Mouse (Mus musculus): ENCODE data around the gene Tor4a. TPM values are rescaled to one million over a fixed set of nuclear protein-coding genes. Genes with fewer than 3 reads are reported as not detected.

Gene Tor4a
- total RNA-seq, 1 experiment = 11.1 TPM

- in situ Hi-C loops (cut with MboI; ENCODE audit: low sequenced_read_pairs in 2 of 2, unreplicated experiment in 2 of 2) = no loop called here
- DNase-seq (ENCODE audit: low read depth, low spot score) = no peak
Observed at GRCm38 (mm10) chr2:25238106-25238505, 41.4 kb upstream of the Tor4a start.

GRCm38 (mm10) chr2:25237522-25237921 lies 40.8 kb upstream of the Tor4a start:
- H3K4me3 ChIP-seq (ENCODE audit: insufficient read depth in 1 of 2, low read depth in 1 of 2, low read length in 2 of 2, poor library complexity in 1 of 2, severe bottlenecking in 1 of 2) = no peak overlapping the region
- H3K36me3 ChIP-seq (ENCODE audit: control insufficient read depth, insufficient read depth, low read length, poor library complexity, severe bottlenecking) = no peaks in the 10 kb centered on the region
- peaks cover 11 to 36% of the 10 kb centered on the region in 2 experiments for H3K4me1 ChIP-seq (ENCODE audit: control insufficient read depth in 2 of 2, insufficient read depth in 2 of 2, low read length in 2 of 2, poor library complexity in 1 of 2)
- no peaks in the 10 kb centered on the region for H3K9me3 ChIP-seq (ENCODE audit: control insufficient read depth, insufficient read depth, low read depth, low read length)
- TF ChIP-seq ZC3H11A (IDR thresholded peaks at IDR 0.05; ENCODE audit: borderline replicate concordance, low read depth, low read length) (no peak), CHD2 (IDR thresholded peaks at IDR 0.05; ENCODE audit: low read depth, low read length) (no peak), HCFC1 (IDR thresholded peaks at IDR 0.05; ENCODE audit: borderline replicate concordance, insufficient read depth, low read length) (no peak), MAFK (IDR thresholded peaks at IDR 0.05; ENCODE audit: insufficient read depth, low read depth, low read length) (no peak), ZNF384 (IDR thresholded peaks at IDR 0.05; ENCODE audit: low read depth, low read length) (no peak)
- DNase-seq (ENCODE audit: low read depth, low spot score) = no peak
- H3K9ac ChIP-seq (ENCODE audit: insufficient read depth, low read depth, low read length, poor library complexity, severe bottlenecking) = no peak overlapping the region
- in situ Hi-C loops (cut with MboI; ENCODE audit: low sequenced_read_pairs in 2 of 2, unreplicated experiment in 2 of 2) = no loop called here
- H3K27ac ChIP-seq (ENCODE audit: insufficient read depth, low read depth, low read length, poor library complexity, severe bottlenecking) = no peak overlapping the region

More at GRCm38 (mm10) chr2:25238106-25238505, 41.4 kb upstream of the Tor4a start:
- no peak for TF ChIP-seq ZC3H11A (IDR thresholded peaks at IDR 0.05; ENCODE audit: borderline replicate concordance, low read depth, low read length)
- no peak for TF ChIP-seq HCFC1 (IDR thresholded peaks at IDR 0.05; ENCODE audit: borderline replicate concordance, insufficient read depth, low read length)
- TF ChIP-seq MAFK (IDR thresholded peaks at IDR 0.05; ENCODE audit: insufficient read depth, low read depth, low read length) = no peak
- TF ChIP-seq ZNF384 (IDR thresholded peaks at IDR 0.05; ENCODE audit: low read depth, low read length) = no peak
- no peak for TF ChIP-seq CHD2 (IDR thresholded peaks at IDR 0.05; ENCODE audit: low read depth, low read length)
- Histone ChIP-seq H3K4me1 (ENCODE audit: control insufficient read depth in 2 of 2, insufficient read depth in 2 of 2, low read length in 2 of 2, poor library complexity in 1 of 2) (peaks cover 11 to 40% of the 10 kb centered on the region in 2 experiments), H3K9ac (ENCODE audit: insufficient read depth, low read depth, low read length, poor library complexity, severe bottlenecking) (no peak overlapping the region), H3K36me3 (ENCODE audit: control insufficient read depth, insufficient read depth, low read length, poor library complexity, severe bottlenecking) (no peaks in the 10 kb centered on the region), H3K9me3 (ENCODE audit: control insufficient read depth, insufficient read depth, low read depth, low read length) (no peaks in the 10 kb centered on the region), H3K4me3 (ENCODE audit: insufficient read depth in 1 of 2, low read depth in 1 of 2, low read length in 2 of 2, poor library complexity in 1 of 2, severe bottlenecking in 1 of 2) (no peak overlapping the region), H3K27ac (ENCODE audit: insufficient read depth, low read depth, low read length, poor library complexity, severe bottlenecking) (no peak overlapping the region)

GRCm38 (mm10) chr2:25236614-25237013 lies 39.9 kb upstream of the Tor4a start, which contains the start of gene Rnf224:
TSS of gene Rnf224 (minus strand) at chr2:25236787.
- Histone ChIP-seq H3K4me3 (ENCODE audit: insufficient read depth in 1 of 2, low read depth in 1 of 2, low read length in 2 of 2, poor library complexity in 1 of 2, severe bottlenecking in 1 of 2) (no peak within 1 kb of the TSS), H3K9ac (ENCODE audit: insufficient read depth, low read depth, low read length, poor library complexity, severe bottlenecking) (no peak within 1 kb of the TSS), H3K36me3 (ENCODE audit: control insufficient read depth, insufficient read depth, low read length, poor library complexity, severe bottlenecking) (no peaks in the 10 kb centered on the region), H3K9me3 (ENCODE audit: control insufficient read depth, insufficient read depth, low read depth, low read length) (no peaks in the 10 kb centered on the region), H3K27ac (ENCODE audit: insufficient read depth, low read depth, low read length, poor library complexity, severe bottlenecking) (no peak within 1 kb of the TSS), H3K4me1 (ENCODE audit: control insufficient read depth in 2 of 2, insufficient read depth in 2 of 2, low read length in 2 of 2, poor library complexity in 1 of 2) (peaks cover 11 to 39% of the 10 kb centered on the region in 2 experiments)
- TF ChIP-seq HCFC1 (IDR thresholded peaks at IDR 0.05; ENCODE audit: borderline replicate concordance, insufficient read depth, low read length) = no peak
- in situ Hi-C loops (cut with MboI; ENCODE audit: low sequenced_read_pairs in 2 of 2, unreplicated experiment in 2 of 2) = no loop called here
- no peak for DNase-seq (ENCODE audit: low read depth, low spot score)

DNA sequence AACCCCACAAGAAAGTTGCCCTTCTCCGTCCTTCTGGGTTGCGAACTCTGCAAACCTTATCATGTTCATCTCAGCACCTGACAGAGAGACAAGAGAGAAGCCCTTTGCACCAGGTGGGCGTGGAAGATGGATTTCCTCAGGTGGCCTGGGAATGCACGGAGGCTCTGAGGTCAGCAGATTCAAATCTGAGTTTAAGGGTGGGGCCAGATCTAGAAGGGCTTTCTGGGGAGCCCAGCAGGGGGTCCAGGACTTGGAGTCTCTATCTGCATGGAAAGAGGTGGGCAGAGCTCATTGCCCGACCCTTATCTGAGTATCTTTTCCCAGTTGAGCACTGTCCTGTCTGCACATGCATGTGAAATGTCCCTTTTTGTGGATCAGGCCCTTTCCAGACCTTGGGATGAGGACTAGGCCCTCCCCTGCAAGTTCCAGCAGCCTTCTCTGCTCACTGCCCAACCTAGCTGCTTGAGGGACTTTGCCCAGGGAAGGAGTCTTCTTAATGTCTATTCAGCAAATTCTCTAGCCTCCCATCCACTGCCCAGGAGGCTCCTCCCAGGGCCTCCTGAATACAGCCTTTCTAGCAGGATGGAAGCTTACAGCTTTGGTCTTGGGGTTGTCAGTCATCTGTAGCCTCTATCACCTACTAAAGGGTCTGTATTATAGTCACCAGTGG lies 38.0 kb upstream of the Tor4a start:
- H3K4me3 ChIP-seq (ENCODE audit: insufficient read depth in 1 of 2, low read depth in 1 of 2, low read length in 2 of 2, poor library complexity in 1 of 2, severe bottlenecking in 1 of 2) = no peak overlapping the region
- peaks cover 6 to 39% of the 10 kb centered on the region in 2 experiments for H3K4me1 ChIP-seq (ENCODE audit: control insufficient read depth in 2 of 2, insufficient read depth in 2 of 2, low read length in 2 of 2, poor library complexity in 1 of 2)
- no peaks in the 10 kb centered on the region for H3K9me3 ChIP-seq (ENCODE audit: control insufficient read depth, insufficient read depth, low read depth, low read length)
- no peaks in the 10 kb centered on the region for H3K36me3 ChIP-seq (ENCODE audit: control insufficient read depth, insufficient read depth, low read length, poor library complexity, severe bottlenecking)
- TF ChIP-seq ZC3H11A (IDR thresholded peaks at IDR 0.05; ENCODE audit: borderline replicate concordance, low read depth, low read length) = no peak
- no peak for TF ChIP-seq HCFC1 (IDR thresholded peaks at IDR 0.05; ENCODE audit: borderline replicate concordance, insufficient read depth, low read length)
- TF ChIP-seq CHD2 (IDR thresholded peaks at IDR 0.05; ENCODE audit: low read depth, low read length) = no peak
- TF ChIP-seq MAFK (IDR thresholded peaks at IDR 0.05; ENCODE audit: insufficient read depth, low read depth, low read length) = no peak
- TF ChIP-seq ZNF384 (IDR thresholded peaks at IDR 0.05; ENCODE audit: low read depth, low read length) = no peak
- DNase-seq (ENCODE audit: low read depth, low spot score) = no peak
- in situ Hi-C loops (cut with MboI; ENCODE audit: low sequenced_read_pairs in 2 of 2, unreplicated experiment in 2 of 2) = no loop called here
- no peak overlapping the region for H3K27ac ChIP-seq (ENCODE audit: insufficient read depth, low read depth, low read length, poor library complexity, severe bottlenecking)
- no peak overlapping the region for H3K9ac ChIP-seq (ENCODE audit: insufficient read depth, low read depth, low read length, poor library complexity, severe bottlenecking)

GRCm38 (mm10) chr2:25234050-25234449 lies 37.4 kb upstream of the Tor4a start, which contains the start of gene Slc34a3:
TSS of gene Slc34a3 (minus strand) at chr2:25234364.
- DNase-seq (ENCODE audit: low read depth, low spot score) = no peak

More at GRCm38 (mm10) chr2:25234050-25234449, 37.4 kb upstream of the Tor4a start, which contains the start of gene Slc34a3:
- TF ChIP-seq HCFC1 (IDR thresholded peaks at IDR 0.05; ENCODE audit: borderline replicate concordance, insufficient read depth, low read length) (no peak), ZNF384 (IDR thresholded peaks at IDR 0.05; ENCODE audit: low read depth, low read length) (no peak), MAFK (IDR thresholded peaks at IDR 0.05; ENCODE audit: insufficient read depth, low read depth, low read length) (no peak), ZC3H11A (IDR thresholded peaks at IDR 0.05; ENCODE audit: borderline replicate concordance, low read depth, low read length) (no peak), CHD2 (IDR thresholded peaks at IDR 0.05; ENCODE audit: low read depth, low read length) (no peak)
- no peaks in the 10 kb centered on the region for H3K9me3 ChIP-seq (ENCODE audit: control insufficient read depth, insufficient read depth, low read depth, low read length)
- no peak within 1 kb of the TSS for H3K9ac ChIP-seq (ENCODE audit: insufficient read depth, low read depth, low read length, poor library complexity, severe bottlenecking)
- no peak within 1 kb of the TSS for H3K4me3 ChIP-seq (ENCODE audit: insufficient read depth in 1 of 2, low read depth in 1 of 2, low read length in 2 of 2, poor library complexity in 1 of 2, severe bottlenecking in 1 of 2)
- no peak within 1 kb of the TSS for H3K27ac ChIP-seq (ENCODE audit: insufficient read depth, low read depth, low read length, poor library complexity, severe bottlenecking)
- in situ Hi-C loops (cut with MboI; ENCODE audit: low sequenced_read_pairs in 2 of 2, unreplicated experiment in 2 of 2) = no loop called here
- H3K36me3 ChIP-seq (ENCODE audit: control insufficient read depth, insufficient read depth, low read length, poor library complexity, severe bottlenecking) = no peaks in the 10 kb centered on the region
- H3K4me1 ChIP-seq (ENCODE audit: control insufficient read depth in 2 of 2, insufficient read depth in 2 of 2, low read length in 2 of 2, poor library complexity in 1 of 2) = peaks cover 6 to 38% of the 10 kb centered on the region in 2 experiments

All from ES-E14 (cell line).